Mouse (Mus musculus) ES-E14 (cell line): Measurements from ENCODE around the gene Lclat1.

Experiments used
- HCFC1 ChIP-seq: IDR thresholded peaks from 2 replicates; pipeline ENCODE4 v1.6.1; 2012; ENCODE audit warnings: low read length, inconsistent platforms, borderline replicate concordance; ENCODE audit not compliant: insufficient read depth
- ZC3H11A ChIP-seq: IDR thresholded peaks from 2 replicates; pipeline ENCODE4 v1.6.1; 2012; ENCODE audit warnings: low read depth, mild to moderate bottlenecking, inconsistent platforms, low read length, borderline replicate concordance

GRCm38 (mm10) chr17:73246036-73246435 lies 138.3 kb downstream of the Lclat1 start:
- no peak for TF ChIP-seq HCFC1
- no peak for TF ChIP-seq ZC3H11A
